Mouse (Mus musculus): ENCODE measurements around the gene Ndufa13. TPM values are rescaled to one million over a fixed set of nuclear protein-coding genes. Genes with fewer than 3 reads are reported as not detected.

Gene Ndufa13
- total RNA-seq, 1 experiment = 146 TPM

- Histone ChIP-seq H3K4me1 (ENCODE audit: control insufficient read depth in 2 of 2, insufficient read depth in 2 of 2, low read length in 2 of 2, poor library complexity in 1 of 2) (peaks cover 0 to 6% of the 10 kb centered on the region in 2 experiments; a peak in 1 of 4 replicates), H3K9ac (ENCODE audit: insufficient read depth, low read depth, low read length, poor library complexity, severe bottlenecking) (no peak overlapping the region), H3K36me3 (ENCODE audit: control insufficient read depth, insufficient read depth, low read length, poor library complexity, severe bottlenecking) (no peaks in the 10 kb centered on the region), H3K4me3 (ENCODE audit: insufficient read depth in 1 of 2, low read depth in 1 of 2, low read length in 2 of 2, poor library complexity in 1 of 2, severe bottlenecking in 1 of 2) (no peak overlapping the region), H3K27ac (ENCODE audit: insufficient read depth, low read depth, low read length, poor library complexity, severe bottlenecking) (no peak overlapping the region), H3K9me3 (ENCODE audit: control insufficient read depth, insufficient read depth, low read depth, low read length) (no peaks in the 10 kb centered on the region)
- DNase-seq (ENCODE audit: low read depth, low spot score) = no peak
- in situ Hi-C loops (cut with MboI; ENCODE audit: low sequenced_read_pairs in 2 of 2, unreplicated experiment in 2 of 2) = loop anchor here in 1 of 2 experiments (10.0 kb wide), 1 partner anchor 553 kb away; no protein-coding TSS in a partner anchor
- no peak for TF ChIP-seq CHD2 (IDR thresholded peaks at IDR 0.05; ENCODE audit: low read depth, low read length)
- TF ChIP-seq HCFC1 (IDR thresholded peaks at IDR 0.05; ENCODE audit: borderline replicate concordance, insufficient read depth, low read length) = no peak
- no peak for TF ChIP-seq ZNF384 (IDR thresholded peaks at IDR 0.05; ENCODE audit: low read depth, low read length)
- TF ChIP-seq ZC3H11A (IDR thresholded peaks at IDR 0.05; ENCODE audit: borderline replicate concordance, low read depth, low read length) = no peak
- no peak for TF ChIP-seq MAFK (IDR thresholded peaks at IDR 0.05; ENCODE audit: insufficient read depth, low read depth, low read length)
Observed at GRCm38 (mm10) chr8:69877992-69878391, 24.4 kb downstream of the Ndufa13 start.

GRCm38 (mm10) chr8:69877396-69877795 lies 25.0 kb downstream of the Ndufa13 start:
- no peaks in the 10 kb centered on the region for H3K9me3 ChIP-seq (ENCODE audit: control insufficient read depth, insufficient read depth, low read depth, low read length)
- H3K4me3 ChIP-seq (ENCODE audit: insufficient read depth in 1 of 2, low read depth in 1 of 2, low read length in 2 of 2, poor library complexity in 1 of 2, severe bottlenecking in 1 of 2) = no peak overlapping the region
- in situ Hi-C loops (cut with MboI; ENCODE audit: low sequenced_read_pairs in 2 of 2, unreplicated experiment in 2 of 2) = loop anchor here in 1 of 2 experiments (10.0 kb wide), 1 partner anchor 553 kb away; no protein-coding TSS in a partner anchor
- H3K4me1 ChIP-seq (ENCODE audit: control insufficient read depth in 2 of 2, insufficient read depth in 2 of 2, low read length in 2 of 2, poor library complexity in 1 of 2) = peaks cover 0 to 6% of the 10 kb centered on the region in 2 experiments; a peak in 1 of 4 replicates
- no peak overlapping the region for H3K27ac ChIP-seq (ENCODE audit: insufficient read depth, low read depth, low read length, poor library complexity, severe bottlenecking)
- H3K9ac ChIP-seq (ENCODE audit: insufficient read depth, low read depth, low read length, poor library complexity, severe bottlenecking) = no peak overlapping the region
- DNase-seq (ENCODE audit: low read depth, low spot score) = no peak
- H3K36me3 ChIP-seq (ENCODE audit: control insufficient read depth, insufficient read depth, low read length, poor library complexity, severe bottlenecking) = no peaks in the 10 kb centered on the region
- TF ChIP-seq CHD2 (IDR thresholded peaks at IDR 0.05; ENCODE audit: low read depth, low read length) = no peak
- TF ChIP-seq ZNF384 (IDR thresholded peaks at IDR 0.05; ENCODE audit: low read depth, low read length) = no peak
- no peak for TF ChIP-seq MAFK (IDR thresholded peaks at IDR 0.05; ENCODE audit: insufficient read depth, low read depth, low read length)
- TF ChIP-seq ZC3H11A (IDR thresholded peaks at IDR 0.05; ENCODE audit: borderline replicate concordance, low read depth, low read length) = no peak
- no peak for TF ChIP-seq HCFC1 (IDR thresholded peaks at IDR 0.05; ENCODE audit: borderline replicate concordance, insufficient read depth, low read length)

GRCm38 (mm10) chr8:69876967-69877366 lies 25.4 kb downstream of the Ndufa13 start:
- peaks cover 0 to 6% of the 10 kb centered on the region in 2 experiments; a peak in 1 of 4 replicates for H3K4me1 ChIP-seq (ENCODE audit: control insufficient read depth in 2 of 2, insufficient read depth in 2 of 2, low read length in 2 of 2, poor library complexity in 1 of 2)
- in situ Hi-C loops (cut with MboI; ENCODE audit: low sequenced_read_pairs in 2 of 2, unreplicated experiment in 2 of 2) = loop anchor here in 1 of 2 experiments (10.0 kb wide), 1 partner anchor 552 kb away; no protein-coding TSS in a partner anchor
- no peaks in the 10 kb centered on the region for H3K9me3 ChIP-seq (ENCODE audit: control insufficient read depth, insufficient read depth, low read depth, low read length)
- H3K4me3 ChIP-seq (ENCODE audit: insufficient read depth in 1 of 2, low read depth in 1 of 2, low read length in 2 of 2, poor library complexity in 1 of 2, severe bottlenecking in 1 of 2) = no peak overlapping the region
- no peak for TF ChIP-seq ZNF384 (IDR thresholded peaks at IDR 0.05; ENCODE audit: low read depth, low read length)
- TF ChIP-seq MAFK (IDR thresholded peaks at IDR 0.05; ENCODE audit: insufficient read depth, low read depth, low read length) = no peak
- TF ChIP-seq ZC3H11A (IDR thresholded peaks at IDR 0.05; ENCODE audit: borderline replicate concordance, low read depth, low read length) = no peak
- no peak for TF ChIP-seq HCFC1 (IDR thresholded peaks at IDR 0.05; ENCODE audit: borderline replicate concordance, insufficient read depth, low read length)
- no peak for TF ChIP-seq CHD2 (IDR thresholded peaks at IDR 0.05; ENCODE audit: low read depth, low read length)
- DNase-seq (ENCODE audit: low read depth, low spot score) = no peak
- no peak overlapping the region for H3K9ac ChIP-seq (ENCODE audit: insufficient read depth, low read depth, low read length, poor library complexity, severe bottlenecking)
- no peaks in the 10 kb centered on the region for H3K36me3 ChIP-seq (ENCODE audit: control insufficient read depth, insufficient read depth, low read length, poor library complexity, severe bottlenecking)
- no peak overlapping the region for H3K27ac ChIP-seq (ENCODE audit: insufficient read depth, low read depth, low read length, poor library complexity, severe bottlenecking)

GRCm38 (mm10) chr8:69876097-69876496 lies 26.3 kb downstream of the Ndufa13 start:
- no peak for TF ChIP-seq ZC3H11A (IDR thresholded peaks at IDR 0.05; ENCODE audit: borderline replicate concordance, low read depth, low read length)
- no peak for TF ChIP-seq CHD2 (IDR thresholded peaks at IDR 0.05; ENCODE audit: low read depth, low read length)
- no peak for TF ChIP-seq MAFK (IDR thresholded peaks at IDR 0.05; ENCODE audit: insufficient read depth, low read depth, low read length)
- no peak for TF ChIP-seq HCFC1 (IDR thresholded peaks at IDR 0.05; ENCODE audit: borderline replicate concordance, insufficient read depth, low read length)
- TF ChIP-seq ZNF384 (IDR thresholded peaks at IDR 0.05; ENCODE audit: low read depth, low read length) = no peak
- Histone ChIP-seq H3K4me3 (ENCODE audit: insufficient read depth in 1 of 2, low read depth in 1 of 2, low read length in 2 of 2, poor library complexity in 1 of 2, severe bottlenecking in 1 of 2) (no peak overlapping the region), H3K4me1 (ENCODE audit: control insufficient read depth in 2 of 2, insufficient read depth in 2 of 2, low read length in 2 of 2, poor library complexity in 1 of 2) (peaks cover 0 to 1% of the 10 kb centered on the region in 2 experiments; a peak in 1 of 4 replicates), H3K27ac (ENCODE audit: insufficient read depth, low read depth, low read length, poor library complexity, severe bottlenecking) (no peak overlapping the region), H3K9ac (ENCODE audit: insufficient read depth, low read depth, low read length, poor library complexity, severe bottlenecking) (no peak overlapping the region), H3K36me3 (ENCODE audit: control insufficient read depth, insufficient read depth, low read length, poor library complexity, severe bottlenecking) (no peaks in the 10 kb centered on the region), H3K9me3 (ENCODE audit: control insufficient read depth, insufficient read depth, low read depth, low read length) (no peaks in the 10 kb centered on the region)
- no peak for DNase-seq (ENCODE audit: low read depth, low spot score)
- in situ Hi-C loops (cut with MboI; ENCODE audit: low sequenced_read_pairs in 2 of 2, unreplicated experiment in 2 of 2) = loop anchor here in 1 of 2 experiments (10.0 kb wide), 1 partner anchor 551 kb away; no protein-coding TSS in a partner anchor
